Mouse (Mus musculus) heart, postnatal 4 days (tissue): ENCODE data around the gene Asic2. TPM values are rescaled to one million over a fixed set of nuclear protein-coding genes. Genes with fewer than 3 reads are reported as not detected.
"Not testable (repeated sequence)": the region's sequence is repeated elsewhere in the genome, so short reads cannot be mapped to it uniquely, and the experiment has no call there.

Experiments used
- DNase-seq: peaks from one replicate; pipeline ENCODE4 v3.0.0; 2021
- total RNA-seq, 2 experiments: library from RNA; stranded (reverse); gene quantifications; 2 replicates each; pipeline ENCODE4 v1.2.3; 2021

The Asic2 gene
- total RNA-seq, 2 experiments from 2014 or later = 0.11 TPM; not detected in 1

- DNase-seq = no peak
These were observed 549.1 kb downstream of the Asic2 start for GRCm38 (mm10) chr11:81419112-81419511.

GRCm38 (mm10) chr11:81418027-81418426 is 550.2 kb downstream of the Asic2 start:
- no peak for DNase-seq

GRCm38 (mm10) chr11:81416319-81416718 is 551.9 kb downstream of the Asic2 start:
- DNase-seq = no peak

GRCm38 (mm10) chr11:81414596-81414995 is 553.7 kb downstream of the Asic2 start:
- no peak for DNase-seq

- no peak for DNase-seq
These were observed 557.0 kb downstream of the Asic2 start for GRCm38 (mm10) chr11:81411251-81411650.

- no peak for DNase-seq
These were observed 562.3 kb downstream of the Asic2 start for GRCm38 (mm10) chr11:81405951-81406350.

- no peak for DNase-seq
These were observed 566.0 kb downstream of the Asic2 start for GRCm38 (mm10) chr11:81402263-81402662.

- DNase-seq = no peak
These were observed 575.4 kb downstream of the Asic2 start for GRCm38 (mm10) chr11:81392855-81393254.

GRCm38 (mm10) chr11:81386185-81386584 is 582.1 kb downstream of the Asic2 start:
- no peak for DNase-seq

GRCm38 (mm10) chr11:81385547-81385946 is 582.7 kb downstream of the Asic2 start:
- no peak for DNase-seq

- peak; percentile 70 for DNase-seq
These were observed 593.4 kb downstream of the Asic2 start for GRCm38 (mm10) chr11:81374841-81375240.

- DNase-seq = no peak
These were observed 594.1 kb downstream of the Asic2 start for GRCm38 (mm10) chr11:81374003-81374710.

GRCm38 (mm10) chr11:81371545-81371944 is 596.7 kb downstream of the Asic2 start:
- DNase-seq = peak; percentile 25

GRCm38 (mm10) chr11:81370426-81370810 is 597.8 kb downstream of the Asic2 start:
- no peak for DNase-seq

GRCm38 (mm10) chr11:81369497-81370425 is 598.5 kb downstream of the Asic2 start:
- peak; percentile 9 for DNase-seq

GRCm38 (mm10) chr11:81364442-81364841 is 603.8 kb downstream of the Asic2 start:
- DNase-seq = no peak

GRCm38 (mm10) chr11:81362461-81362860 is 605.8 kb downstream of the Asic2 start:
- no peak for DNase-seq

- DNase-seq = no peak
These were observed 607.2 kb downstream of the Asic2 start for GRCm38 (mm10) chr11:81361040-81361439.

GRCm38 (mm10) chr11:81350498-81350897 is 617.8 kb downstream of the Asic2 start:
- DNase-seq = not testable (repeated sequence)

- DNase-seq = no peak
These were observed 636.3 kb downstream of the Asic2 start for GRCm38 (mm10) chr11:81331977-81332376.

GRCm38 (mm10) chr11:81330982-81331381 is 637.3 kb downstream of the Asic2 start:
- DNase-seq = no peak

GRCm38 (mm10) chr11:81328088-81328487 is 640.2 kb downstream of the Asic2 start:
- no peak for DNase-seq

- no peak for DNase-seq
These were observed 645.1 kb downstream of the Asic2 start for GRCm38 (mm10) chr11:81323146-81323545.

- DNase-seq = no peak
These were observed 645.8 kb downstream of the Asic2 start for GRCm38 (mm10) chr11:81322466-81322865.
